Comparison of ENCODE assay signal across 14 mouse cellular contexts in genomic region chr6:37119205-37119604, GRCm38 (mm10).
"Had no signal": no experiment of that assay in that cellular context is flagged by ENCODE, and none has a peak within 500 bp of the region (broad histone marks: within the 10 kb centered on the region; RNA-seq: fewer than 3 reads in every experiment).

No protein-coding gene starts in this region.

- H3K4me1 ChIP-seq: kidney, embryonic 15.5 days; liver, embryonic 13.5 days had no signal

- H3K9ac ChIP-seq: kidney, embryonic 15.5 days; liver, embryonic 13.5 days had no signal

- H3K9me3 ChIP-seq: kidney, embryonic 15.5 days; liver, embryonic 13.5 days had no signal

- DNase-seq: kidney, adult 2 months; kidney, postnatal 10 days; kidney, postnatal 36 days; liver, embryonic 13.5 days; lung, adult 2 months; lung, postnatal 14 days; lung, postnatal 4 days; midbrain, embryonic 14.5 days; thymus, adult 2 months; thymus, postnatal 14 days had no signal

- H3K27me3 ChIP-seq: kidney, embryonic 15.5 days; liver, embryonic 13.5 days had no signal

- H3K4me3 ChIP-seq: kidney, embryonic 15.5 days; left cerebral cortex, adult 2 months; liver, embryonic 13.5 days had no signal

- H3K4me2 ChIP-seq: kidney, embryonic 15.5 days; liver, embryonic 13.5 days; midbrain, embryonic 11.5 days had no signal

- H3K36me3 ChIP-seq: kidney, embryonic 15.5 days; liver, embryonic 13.5 days had no signal

- H3K27ac ChIP-seq: kidney, embryonic 15.5 days; left cerebral cortex, adult 2 months; liver, embryonic 13.5 days; stomach, postnatal 0 days had no signal
